Mouse (Mus musculus) inflammation-experienced regulatory T-cells, adult 6 months (primary cell): ENCODE data around the gene Fars2. TPM values are rescaled to one million over a fixed set of nuclear protein-coding genes. Genes with fewer than 3 reads are reported as not detected.
"Not testable (repeated sequence)": the region's sequence is repeated elsewhere in the genome, so short reads cannot be mapped to it uniquely, and the experiment has no call there.

Experiments
- ATAC-seq: one replicate; pipeline ENCODE4 v1.8.0; 2017
- polyA plus RNA-seq, 3 experiments: library from polyadenylated mRNA; unstranded; fragments of 100-300 nt; shearing (Covaris generic); gene quantifications; one replicate each; pipeline ENCODE4 v1.2.1; 2017

Fars2 gene
- polyA plus RNA-seq, 3 experiments from 2014 or later: 23.4 to 41.3 (median 30.9) TPM

DNA sequence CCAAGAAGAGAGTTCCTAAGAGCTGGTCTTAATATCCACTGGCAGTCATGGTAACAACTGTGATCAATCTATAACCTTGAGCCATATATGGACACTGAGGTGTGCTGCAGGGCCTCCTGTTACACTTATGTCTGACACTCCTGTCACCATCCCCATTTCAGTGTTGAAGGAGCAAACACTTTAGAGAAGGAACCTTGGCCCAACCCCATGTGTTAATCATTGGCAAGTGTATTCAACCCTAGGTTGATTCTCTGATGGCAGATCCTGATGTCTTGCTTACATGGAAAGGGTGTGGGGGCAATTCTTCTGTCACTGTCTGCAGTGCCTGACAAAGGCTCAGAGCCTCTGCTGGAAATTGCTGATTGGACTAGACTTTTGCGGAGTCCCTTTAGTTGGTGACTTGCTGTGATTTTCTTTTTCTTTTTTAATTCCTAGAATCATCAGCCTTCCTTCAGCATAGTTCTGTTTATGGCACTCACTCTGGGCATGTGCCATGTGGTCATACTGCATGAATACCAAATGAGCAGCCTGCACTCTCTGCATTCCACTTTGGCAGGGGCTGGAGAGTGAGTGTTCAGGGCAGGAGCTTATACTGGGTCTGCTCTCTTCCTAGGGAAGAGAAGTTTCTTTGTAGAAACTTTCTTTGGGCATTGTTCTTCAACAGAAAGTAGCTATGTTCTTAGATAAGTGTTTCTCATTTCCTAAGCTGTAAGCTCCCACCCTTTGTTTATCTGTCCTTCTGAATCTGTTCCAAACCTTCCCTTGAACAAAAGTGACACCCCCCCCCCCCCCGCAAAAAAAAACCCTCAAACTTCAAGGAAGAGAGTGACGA is 181.0 kb downstream of the Fars2 start:
- no peak for ATAC-seq

- no peak for ATAC-seq
Measured at GRCm38 (mm10) chr13:36298782-36299031, 181.5 kb downstream of the Fars2 start.

DNA sequence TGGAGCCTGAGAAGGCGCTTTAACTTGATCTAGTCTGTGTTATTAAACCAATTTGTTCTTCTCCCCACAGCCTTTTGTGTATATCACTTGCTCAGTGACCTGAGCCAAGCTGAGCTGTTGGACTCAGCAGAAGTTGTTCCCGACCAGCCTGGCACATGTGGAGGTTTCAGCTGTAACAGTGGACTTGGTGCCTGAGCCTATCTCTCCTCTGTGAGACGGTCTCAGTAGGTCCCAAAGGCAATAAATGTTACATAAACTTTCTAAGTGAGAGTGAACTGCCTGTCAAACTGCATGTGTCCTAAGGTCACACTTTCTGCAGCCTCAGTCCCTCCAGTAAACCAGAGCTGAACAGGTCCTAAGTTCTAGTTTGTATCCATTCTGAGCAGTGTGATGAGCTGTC is 185.6 kb downstream of the Fars2 start:
- ATAC-seq: no peak

DNA sequence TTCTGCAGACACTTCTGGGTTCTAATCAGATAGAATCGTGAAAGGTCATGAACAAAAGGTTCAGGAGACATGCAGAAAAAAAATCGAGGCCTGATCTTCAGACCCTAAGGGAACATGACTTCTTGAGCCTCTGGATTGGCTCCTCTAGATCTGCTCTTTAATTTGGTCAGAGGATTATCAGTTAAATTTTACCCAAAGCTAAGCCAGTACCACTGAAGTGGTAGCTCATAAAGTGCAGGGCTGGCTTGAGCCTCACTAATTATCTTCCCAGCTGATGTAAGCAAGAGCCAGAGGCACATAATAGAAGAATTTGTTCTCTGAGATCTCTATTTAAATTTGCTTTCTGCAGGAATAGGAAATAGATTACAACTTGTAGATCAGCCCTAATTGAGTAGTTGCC is 188.1 kb downstream of the Fars2 start:
- ATAC-seq: no peak

DNA sequence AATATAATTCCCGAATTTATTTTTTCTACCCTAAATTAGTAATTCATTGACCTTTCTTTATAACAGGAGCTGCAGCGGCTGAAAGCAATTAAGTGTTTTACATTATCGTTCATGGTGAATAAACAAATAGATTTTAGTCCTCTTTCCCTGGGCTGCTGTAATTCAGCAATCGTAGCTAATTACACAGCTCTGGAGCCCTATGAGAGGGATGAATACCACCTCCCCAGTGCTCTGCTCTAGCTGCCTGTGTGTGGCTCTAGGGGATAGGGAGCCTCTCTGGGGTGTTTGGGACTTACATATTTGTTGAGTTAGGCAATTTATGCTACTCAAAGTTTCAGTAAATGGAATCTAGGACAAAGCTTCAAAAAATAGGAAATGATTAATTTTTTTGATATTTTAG is 190.2 kb downstream of the Fars2 start:
- no peak for ATAC-seq

DNA sequence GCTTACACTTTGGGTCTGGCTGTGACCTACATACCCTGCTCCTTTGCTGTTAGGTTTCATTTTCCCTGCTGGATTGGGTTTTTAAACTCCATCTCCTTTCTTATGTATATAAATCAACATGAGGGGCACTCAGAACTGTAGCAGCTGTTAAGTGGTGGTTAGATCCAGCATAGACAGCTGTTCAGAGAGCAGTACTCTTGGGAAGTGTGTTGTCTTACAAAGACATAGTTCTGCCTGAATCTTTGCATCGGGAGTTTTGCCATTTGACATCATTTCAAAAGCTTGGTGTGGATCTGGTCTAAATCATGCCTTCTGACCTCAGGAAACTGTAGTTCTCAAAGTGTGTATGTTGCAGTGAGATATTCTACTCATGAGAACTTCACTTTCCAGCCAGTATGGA is 191.9 kb downstream of the Fars2 start:
- no peak for ATAC-seq

DNA sequence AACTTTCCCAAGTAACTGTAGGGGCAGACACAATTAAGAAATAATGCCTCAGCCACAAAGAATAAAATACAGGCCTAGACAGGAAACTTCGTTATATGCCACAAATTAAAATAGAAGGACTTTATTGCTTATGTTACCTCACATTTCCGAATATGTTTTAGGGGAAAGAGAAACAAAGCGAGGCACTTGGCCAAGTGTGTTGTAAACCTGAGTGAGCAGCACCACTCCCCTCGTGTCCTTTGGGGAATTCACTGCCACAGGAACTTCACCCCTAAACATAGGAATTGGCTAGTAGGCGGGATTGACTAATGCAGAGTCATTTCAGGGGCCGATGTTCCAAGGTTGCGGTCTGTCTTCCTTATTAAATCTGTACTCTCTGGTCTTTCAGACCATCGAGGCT is 197.0 kb downstream of the Fars2 start:
- no peak for ATAC-seq

GRCm38 (mm10) chr13:36314860-36315800 is 197.9 kb downstream of the Fars2 start:
- no peak for ATAC-seq

- no peak for ATAC-seq
Measured at GRCm38 (mm10) chr13:36317824-36318223, 200.6 kb downstream of the Fars2 start.

DNA sequence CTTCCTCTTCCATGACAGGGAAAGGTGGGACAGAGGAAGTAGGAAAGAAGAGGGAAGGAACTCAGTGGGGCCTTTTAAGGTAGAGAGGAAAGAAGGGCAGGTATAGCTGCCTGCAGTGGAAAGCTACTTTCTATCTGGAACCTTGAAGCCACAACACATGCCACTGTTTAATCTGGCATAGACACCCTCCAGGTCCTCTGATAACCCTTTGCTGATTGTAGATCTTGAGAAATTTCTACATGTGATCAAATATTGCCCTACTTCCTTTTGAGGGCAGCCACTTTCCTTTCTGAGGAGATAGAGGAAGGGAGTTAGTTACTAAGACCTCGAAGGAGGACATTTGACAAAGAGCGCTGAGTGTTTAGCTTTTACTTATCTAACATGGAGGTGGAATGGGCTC is 207.4 kb downstream of the Fars2 start:
- no peak for ATAC-seq

DNA sequence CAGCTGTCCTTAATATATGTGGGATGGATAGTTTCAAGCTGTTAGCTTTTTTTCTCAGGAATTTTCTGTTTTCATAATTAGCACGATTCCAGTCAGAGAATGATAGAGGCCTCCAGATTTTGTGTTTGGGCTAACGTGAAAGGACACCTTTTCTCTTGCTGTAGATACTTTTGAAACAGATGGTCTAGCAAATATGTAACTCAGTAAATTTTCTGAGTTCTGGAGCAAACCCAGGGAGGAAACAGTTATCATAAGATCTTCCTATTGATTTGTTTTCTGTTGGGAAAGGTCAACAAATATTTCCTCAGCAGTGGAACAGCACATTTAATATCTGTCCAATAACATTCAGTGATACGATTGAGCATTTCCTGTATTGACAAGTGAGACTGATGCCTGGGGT is 209.3 kb downstream of the Fars2 start:
- ATAC-seq: no peak

GRCm38 (mm10) chr13:36329871-36330270 is 212.7 kb downstream of the Fars2 start:
- ATAC-seq: no peak

GRCm38 (mm10) chr13:36330542-36330941 is 213.3 kb downstream of the Fars2 start:
- ATAC-seq: no peak

DNA sequence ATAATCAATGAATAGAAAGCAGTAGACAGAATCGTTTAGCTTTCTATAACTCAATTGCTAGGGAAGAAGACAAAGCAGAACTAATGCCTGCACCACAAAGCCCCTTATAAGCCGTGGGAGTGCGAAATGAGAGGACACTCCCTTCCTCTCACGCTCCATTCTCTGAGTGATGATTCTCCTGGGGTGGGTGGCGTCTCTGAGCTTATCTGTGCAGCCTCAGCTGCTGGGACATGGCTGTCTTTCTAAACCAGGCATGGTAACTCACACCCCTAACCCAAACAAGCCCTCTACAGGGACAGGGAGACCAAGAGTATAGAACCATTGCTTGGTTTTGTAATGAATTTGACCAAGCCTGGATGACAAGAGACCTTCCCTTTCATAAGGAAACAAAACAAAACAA is 217.5 kb downstream of the Fars2 start:
- ATAC-seq: no peak

- ATAC-seq: no peak
Measured at GRCm38 (mm10) chr13:36351529-36351928, 234.3 kb downstream of the Fars2 start.

- no peak for ATAC-seq
Measured at GRCm38 (mm10) chr13:36357469-36357868, 240.3 kb downstream of the Fars2 start.

DNA sequence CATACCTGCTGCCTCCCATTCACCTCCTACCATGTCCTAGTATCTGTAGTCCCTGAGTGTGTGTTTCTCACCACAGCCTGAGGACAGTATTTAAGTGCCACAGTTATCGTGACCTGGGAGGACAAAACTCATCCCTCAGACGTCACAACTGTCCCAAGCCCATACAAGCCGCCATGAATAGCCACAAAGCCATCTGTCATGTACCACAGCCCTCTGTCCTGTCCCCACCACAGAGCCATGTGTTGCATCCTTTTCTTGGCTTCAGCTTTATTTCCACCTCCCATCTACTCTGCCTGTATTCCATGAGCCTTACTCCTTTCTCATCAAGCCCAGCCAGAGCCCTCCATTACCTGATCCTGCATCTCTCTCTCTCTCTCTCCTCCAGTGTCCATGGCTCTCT is 244.2 kb downstream of the Fars2 start:
- no peak for ATAC-seq

GRCm38 (mm10) chr13:36365719-36366118 is 248.5 kb downstream of the Fars2 start:
- ATAC-seq: not testable (repeated sequence)

GRCm38 (mm10) chr13:36366304-36366703 is 249.1 kb downstream of the Fars2 start:
- peak; percentile 20 for ATAC-seq

DNA sequence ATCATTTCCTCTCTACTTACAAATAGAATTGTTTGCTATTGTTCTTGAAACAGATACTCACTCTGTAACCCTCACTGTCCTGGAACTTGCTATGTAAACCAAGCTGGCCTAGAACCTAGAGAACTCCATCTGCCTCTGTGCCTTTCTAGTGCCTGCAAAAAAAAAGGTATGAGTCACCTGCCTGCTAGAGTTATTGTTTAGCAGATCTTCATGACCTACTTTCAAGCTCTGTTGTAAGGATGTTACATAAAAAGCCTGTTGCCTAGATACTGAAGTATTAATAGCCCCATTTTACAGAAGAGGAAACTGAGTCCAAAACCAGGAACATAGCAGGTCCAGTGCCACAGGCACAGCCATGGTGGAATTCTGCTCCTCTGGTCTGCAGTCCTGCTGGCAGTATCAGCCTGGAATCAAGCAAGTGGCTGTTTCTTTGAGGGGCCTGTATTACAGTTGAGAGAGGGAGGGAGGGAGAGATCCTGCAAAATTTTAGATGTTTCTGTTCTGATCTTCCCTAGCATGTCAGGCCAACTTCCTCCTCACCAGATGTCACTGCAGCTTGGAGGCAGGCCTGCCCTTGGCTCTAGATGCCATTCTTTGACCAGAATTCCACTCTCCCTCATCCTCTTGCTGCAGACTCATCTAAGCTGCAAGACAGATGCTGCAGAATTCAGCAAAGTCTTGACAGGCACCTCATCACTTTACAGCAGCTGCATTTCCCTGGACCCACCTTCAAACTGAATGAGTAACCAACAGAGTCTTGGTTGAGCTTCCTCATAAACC is 250.7 kb downstream of the Fars2 start:
- peak; percentile 71 for ATAC-seq

- no peak for ATAC-seq
Measured at GRCm38 (mm10) chr13:36368799-36369198, 251.6 kb downstream of the Fars2 start.

GRCm38 (mm10) chr13:36369400-36369799 is 252.2 kb downstream of the Fars2 start:
- no peak for ATAC-seq

- no peak for ATAC-seq
Measured at GRCm38 (mm10) chr13:36383236-36383635, 266.0 kb downstream of the Fars2 start.
